Mouse (Mus musculus) spleen, postnatal 36 days (tissue): ENCODE data around the gene Rgs12.

Experiments
- DNase-seq, 2 experiments: peaks; one replicate each; pipeline ENCODE4 v3.0.0; 2022; ENCODE audit warnings: low spot score in 2 of 2, mixed read lengths in 1 of 2

Rgs12 gene

GRCm38 (mm10) chr5:34948861-34949760, at the start of gene Rgs12:
Rgs12 (plus strand) TSS chr5:34949445.
- peak; percentile 86 to 88 for DNase-seq

- DNase-seq, result no peak
These were observed 49.3 kb upstream of the Rgs12 start for GRCm38 (mm10) chr5:34899787-34900469.

- no peak for DNase-seq
These were observed 46.9 kb upstream of the Rgs12 start for GRCm38 (mm10) chr5:34902371-34902770.

- DNase-seq, result no peak
These were observed 46.3 kb upstream of the Rgs12 start for GRCm38 (mm10) chr5:34902811-34903385.

- DNase-seq, result no peak
These were observed 44.8 kb upstream of the Rgs12 start for GRCm38 (mm10) chr5:34904412-34904811.

GRCm38 (mm10) chr5:34907230-34907629, 42.0 kb upstream of the Rgs12 start:
- no peak for DNase-seq

- DNase-seq, result no peak
These were observed 41.1 kb upstream of the Rgs12 start, which contains the start of gene Msantd1 for GRCm38 (mm10) chr5:34907910-34908725. Msantd1 (plus strand) TSS chr5:34908012.

GRCm38 (mm10) chr5:34908726-34909633, 40.3 kb upstream of the Rgs12 start:
- no peak for DNase-seq

GRCm38 (mm10) chr5:34909634-34910503, 39.4 kb upstream of the Rgs12 start:
- DNase-seq, result peak in 1 of 2 experiments; percentile 32

GRCm38 (mm10) chr5:34910504-34910815, 38.8 kb upstream of the Rgs12 start:
- no peak for DNase-seq

- DNase-seq, result peak; percentile 51 to 66
These were observed 33.4 kb upstream of the Rgs12 start for GRCm38 (mm10) chr5:34915801-34916200.

- no peak for DNase-seq
These were observed 32.0 kb upstream of the Rgs12 start for GRCm38 (mm10) chr5:34917234-34917655.

- DNase-seq, result no peak
These were observed 30.5 kb upstream of the Rgs12 start for GRCm38 (mm10) chr5:34918785-34919184.

- DNase-seq, result no peak
These were observed 26.7 kb upstream of the Rgs12 start for GRCm38 (mm10) chr5:34922531-34922930.

GRCm38 (mm10) chr5:34923920-34924319, 25.3 kb upstream of the Rgs12 start:
- peak; percentile 45 to 66 for DNase-seq

- DNase-seq, result peak; percentile 62 to 81
These were observed 24.7 kb upstream of the Rgs12 start for GRCm38 (mm10) chr5:34924519-34924918.

- DNase-seq, result no peak
These were observed 21.6 kb upstream of the Rgs12 start for GRCm38 (mm10) chr5:34927648-34928047.

GRCm38 (mm10) chr5:34930151-34930975, 18.9 kb upstream of the Rgs12 start:
- peak in 1 of 2 experiments; percentile 40 for DNase-seq

- no peak for DNase-seq
These were observed 18.2 kb upstream of the Rgs12 start for GRCm38 (mm10) chr5:34931091-34931490.
